Mouse (Mus musculus): ENCODE data around the gene Tnk1. TPM values are rescaled to one million over a fixed set of nuclear protein-coding genes. Genes with fewer than 3 reads are reported as not detected.

The Tnk1 gene
- polyA plus RNA-seq, 1 experiment from 2014 or later: 1.4 TPM

- ATAC-seq (ENCODE audit: low FRiP score): no peak
- peaks cover 12% of the 10 kb centered on the region; the same call in 1 of the 2 replicates for H3K27me3 ChIP-seq
- 1% methylated on average over 9 of the region's 9 CpGs for WGBS
- H3K9me3 ChIP-seq (replicated peaks): no peaks in the 10 kb centered on the region
- H3K9ac ChIP-seq: peak overlapping the region; percentile 98
- peaks cover 46% of the 10 kb centered on the region for H3K4me1 ChIP-seq
- peak overlapping the region; percentile 97 for H3K27ac ChIP-seq
- peaks cover 33% of the 10 kb centered on the region for H3K36me3 ChIP-seq
- H3K4me2 ChIP-seq (replicated peaks): peak overlapping the region; percentile 97
- peak overlapping the region; percentile 88 for H3K4me3 ChIP-seq
Observed at GRCm38 (mm10) chr11:69835326-69835965, 23.1 kb downstream of the Tnk1 start.

DNA sequence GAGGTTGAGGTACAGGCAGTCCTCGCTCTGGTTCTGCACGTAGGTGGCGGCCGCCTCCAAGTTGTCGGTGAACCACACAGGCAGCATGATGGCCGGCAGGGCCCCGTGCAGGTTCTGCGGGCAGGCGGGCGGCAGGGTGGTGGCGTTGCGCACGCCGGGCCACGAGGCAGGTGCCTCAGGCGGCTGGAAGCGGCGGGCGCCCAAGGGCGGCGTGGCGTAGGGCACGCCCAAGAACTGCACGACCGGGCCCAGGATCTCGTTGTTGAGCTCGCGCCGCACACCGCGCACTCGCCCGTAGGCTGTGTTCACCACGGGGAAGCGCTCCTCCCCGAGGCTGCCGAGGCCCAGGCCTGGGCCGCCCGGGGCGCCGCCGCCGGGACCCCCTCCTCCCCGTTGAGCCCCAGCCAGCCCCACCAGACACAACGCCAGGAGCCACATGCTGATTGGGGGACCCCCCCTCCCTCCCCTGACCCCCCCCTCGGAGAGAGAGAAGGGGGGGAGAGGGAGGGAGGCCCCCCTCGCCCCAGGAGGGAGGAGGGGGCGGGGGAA lies 24.5 kb downstream of the Tnk1 start:
- peaks cover 36% of the 10 kb centered on the region for H3K36me3 ChIP-seq
- no peaks in the 10 kb centered on the region for H3K9me3 ChIP-seq (replicated peaks)
- H3K9ac ChIP-seq: peak overlapping the region; percentile 98
- no peak for ATAC-seq (ENCODE audit: low FRiP score)
- peaks cover 12% of the 10 kb centered on the region; the same call in 1 of the 2 replicates for H3K27me3 ChIP-seq
- peak overlapping the region; percentile 88 for H3K4me3 ChIP-seq
- 7% methylated on average over 48 of the region's 48 CpGs for WGBS
- H3K4me2 ChIP-seq (replicated peaks): peak overlapping the region; percentile 97
- H3K27ac ChIP-seq: peak overlapping the region; percentile 44
- H3K4me1 ChIP-seq: peaks cover 48% of the 10 kb centered on the region

GRCm38 (mm10) chr11:69833554-69833953 lies 25.0 kb downstream of the Tnk1 start:
- no peaks in the 10 kb centered on the region for H3K9me3 ChIP-seq (replicated peaks)
- peak overlapping the region; percentile 98 for H3K9ac ChIP-seq
- H3K27me3 ChIP-seq: peaks cover 12% of the 10 kb centered on the region; the same call in 1 of the 2 replicates
- ATAC-seq (ENCODE audit: low FRiP score): no peak
- peak overlapping the region; percentile 88 for H3K4me3 ChIP-seq
- H3K4me2 ChIP-seq (replicated peaks): peak overlapping the region; percentile 97
- peaks cover 38% of the 10 kb centered on the region for H3K36me3 ChIP-seq
- H3K27ac ChIP-seq: no peak overlapping the region
- H3K4me1 ChIP-seq: peaks cover 49% of the 10 kb centered on the region
- WGBS: 68% methylated on average over 8 of the region's 8 CpGs

- H3K36me3 ChIP-seq: peaks cover 84% of the 10 kb centered on the region
- H3K27me3 ChIP-seq: 0 out of 2 replicates have a peak, but pooled peaks cover 9% of the 10 kb centered on the region
- H3K9me3 ChIP-seq (replicated peaks): no peaks in the 10 kb centered on the region
- H3K4me1 ChIP-seq: peaks cover 22% of the 10 kb centered on the region
- WGBS: 62% methylated on average over 5 of the region's 5 CpGs
- H3K9ac ChIP-seq: no peak overlapping the region
- no peak overlapping the region for H3K27ac ChIP-seq
- no peak overlapping the region for H3K4me3 ChIP-seq
- no peak overlapping the region for H3K4me2 ChIP-seq (replicated peaks)
- ATAC-seq (ENCODE audit: low FRiP score): no peak
Observed at GRCm38 (mm10) chr11:69828832-69829231, 29.7 kb downstream of the Tnk1 start.

- no peaks in the 10 kb centered on the region for H3K9me3 ChIP-seq (replicated peaks)
- 77% methylated on average over 2 of the region's 2 CpGs for WGBS
- peaks cover 46% of the 10 kb centered on the region for H3K36me3 ChIP-seq
- H3K4me3 ChIP-seq: no peak overlapping the region
- no peaks in the 10 kb centered on the region for H3K4me1 ChIP-seq
- no peaks in the 10 kb centered on the region for H3K27me3 ChIP-seq
- no peak for ATAC-seq (ENCODE audit: low FRiP score)
- H3K27ac ChIP-seq: 0 out of 2 replicates have a peak overlapping the region, but pooled peaks have one; percentile 7
- no peak overlapping the region for H3K4me2 ChIP-seq (replicated peaks)
- no peak overlapping the region for H3K9ac ChIP-seq
Observed at GRCm38 (mm10) chr11:69823456-69823855, 35.1 kb downstream of the Tnk1 start.

GRCm38 (mm10) chr11:69822080-69822479 lies 36.5 kb downstream of the Tnk1 start, which contains the start of gene Spem1:
Gene Spem1 (minus strand): TSS chr11:69822180.
- Histone ChIP-seq H3K36me3 (peaks cover 33% of the 10 kb centered on the region), H3K9ac (no peak within 1 kb of the TSS), H3K9me3 (replicated peaks) (0 out of 2 replicates have a peak, but pooled peaks cover 6% of the 10 kb centered on the region), H3K4me3 (no peak within 1 kb of the TSS), H3K27ac (no peak within 1 kb of the TSS), H3K27me3 (no peaks in the 10 kb centered on the region), H3K4me1 (no peaks in the 10 kb centered on the region), H3K4me2 (replicated peaks) (no peak within 1 kb of the TSS)
- WGBS: 83% methylated on average over 3 of the region's 3 CpGs
- ATAC-seq (ENCODE audit: low FRiP score): no peak

DNA sequence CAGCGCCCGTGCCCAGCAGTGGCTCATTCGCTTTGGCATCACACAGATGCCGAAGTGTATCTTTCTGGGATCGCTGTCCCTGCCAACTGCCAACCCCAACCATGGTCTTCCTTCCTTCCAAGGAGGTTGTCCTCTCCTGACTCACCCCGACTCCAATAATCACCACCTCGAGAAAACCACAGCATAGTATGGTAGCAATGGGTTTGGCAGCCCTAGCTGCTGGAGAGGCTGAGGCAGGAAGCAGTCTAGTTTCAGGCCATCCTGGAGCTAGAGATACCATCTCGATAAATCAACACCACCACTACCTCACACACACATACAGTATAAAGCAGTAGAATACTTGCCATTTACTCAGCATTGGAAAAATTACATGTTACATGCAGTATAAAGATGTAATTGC lies 39.7 kb downstream of the Tnk1 start:
- Histone ChIP-seq H3K4me2 (replicated peaks) (no peak overlapping the region), H3K9ac (no peak overlapping the region), H3K9me3 (replicated peaks) (0 out of 2 replicates have a peak, but pooled peaks cover 10% of the 10 kb centered on the region), H3K4me1 (no peaks in the 10 kb centered on the region), H3K27ac (no peak overlapping the region), H3K36me3 (peaks cover under 1% of the 10 kb centered on the region; the same call in 1 of the 2 replicates), H3K4me3 (no peak overlapping the region), H3K27me3 (no peaks in the 10 kb centered on the region)
- ATAC-seq (ENCODE audit: low FRiP score): no peak
- 90% methylated on average over 8 of the region's 8 CpGs for WGBS

GRCm38 (mm10) chr11:69818365-69818764 lies 40.2 kb downstream of the Tnk1 start, which contains the start of gene Spem2:
Gene Spem2 (minus strand): TSS chr11:69818465.
- WGBS: 71% methylated on average over 2 of the region's 2 CpGs
- Histone ChIP-seq H3K27me3 (no peaks in the 10 kb centered on the region), H3K4me2 (replicated peaks) (no peak within 1 kb of the TSS), H3K4me3 (no peak within 1 kb of the TSS), H3K36me3 (no peaks in the 10 kb centered on the region), H3K27ac (no peak within 1 kb of the TSS), H3K9ac (no peak within 1 kb of the TSS), H3K4me1 (no peaks in the 10 kb centered on the region), H3K9me3 (replicated peaks) (0 out of 2 replicates have a peak, but pooled peaks cover 10% of the 10 kb centered on the region)
- ATAC-seq (ENCODE audit: low FRiP score): no peak

DNA sequence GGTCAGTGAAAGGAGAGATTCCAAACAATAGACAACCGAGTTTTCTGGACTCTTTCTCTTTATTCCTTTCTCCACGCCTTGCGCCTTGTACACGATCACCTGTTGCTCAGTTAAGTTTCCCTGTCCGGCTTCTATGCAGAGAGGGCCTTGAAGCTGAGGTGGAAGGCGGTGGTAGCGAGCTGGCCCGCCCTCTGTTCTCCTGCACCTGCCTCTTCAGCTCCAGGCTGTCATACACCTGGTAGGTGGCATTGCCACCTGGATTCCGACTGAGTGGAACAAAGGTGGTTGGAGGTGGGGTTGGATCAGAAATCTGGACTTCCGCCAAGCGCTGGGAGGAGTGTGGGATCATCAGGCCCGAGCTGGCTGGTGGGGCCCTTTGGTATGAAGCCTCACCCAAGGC lies 42.0 kb downstream of the Tnk1 start:
- H3K4me3 ChIP-seq: no peak overlapping the region
- H3K4me1 ChIP-seq: no peaks in the 10 kb centered on the region
- WGBS: 95% methylated on average over 12 of the region's 12 CpGs
- H3K4me2 ChIP-seq (replicated peaks): no peak overlapping the region
- H3K36me3 ChIP-seq: no peaks in the 10 kb centered on the region
- no peaks in the 10 kb centered on the region for H3K27me3 ChIP-seq
- H3K27ac ChIP-seq: no peak overlapping the region
- no peak overlapping the region for H3K9ac ChIP-seq
- 0 out of 2 replicates have a peak, but pooled peaks cover 10% of the 10 kb centered on the region for H3K9me3 ChIP-seq (replicated peaks)
- ATAC-seq (ENCODE audit: low FRiP score): no peak

DNA sequence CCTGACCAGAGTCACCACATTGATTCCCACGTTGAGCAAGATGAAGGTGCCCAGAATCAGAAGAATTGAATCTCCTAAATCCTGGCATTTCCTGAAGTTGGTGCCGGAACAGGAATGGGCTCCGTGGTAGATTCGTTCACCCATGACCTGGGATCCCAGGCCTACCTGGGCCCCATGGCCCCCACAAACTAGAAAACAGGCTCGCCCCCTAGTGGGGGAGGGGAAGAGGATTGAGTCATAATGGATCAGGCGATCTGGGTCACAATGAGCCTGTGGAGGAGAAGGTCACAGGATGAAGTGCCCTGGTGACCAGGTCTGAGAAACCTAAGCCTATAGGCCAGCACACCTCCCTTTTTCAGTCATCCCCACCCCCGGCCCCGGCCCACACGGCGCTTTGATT lies 43.4 kb downstream of the Tnk1 start, which contains the start of gene Gm39566:
Gene Gm39566, minus strand, starts transcription at position 144 of the 400 bp plus-strand sequence.
- Histone ChIP-seq H3K4me1 (no peaks in the 10 kb centered on the region), H3K9ac (no peak within 1 kb of the TSS), H3K4me2 (replicated peaks) (no peak within 1 kb of the TSS), H3K27ac (no peak within 1 kb of the TSS), H3K36me3 (no peaks in the 10 kb centered on the region), H3K4me3 (no peak within 1 kb of the TSS), H3K9me3 (replicated peaks) (0 out of 2 replicates have a peak, but pooled peaks cover 10% of the 10 kb centered on the region), H3K27me3 (no peaks in the 10 kb centered on the region)
- WGBS: 54% methylated on average over 10 of the region's 10 CpGs
- ATAC-seq (ENCODE audit: low FRiP score): no peak

DNA sequence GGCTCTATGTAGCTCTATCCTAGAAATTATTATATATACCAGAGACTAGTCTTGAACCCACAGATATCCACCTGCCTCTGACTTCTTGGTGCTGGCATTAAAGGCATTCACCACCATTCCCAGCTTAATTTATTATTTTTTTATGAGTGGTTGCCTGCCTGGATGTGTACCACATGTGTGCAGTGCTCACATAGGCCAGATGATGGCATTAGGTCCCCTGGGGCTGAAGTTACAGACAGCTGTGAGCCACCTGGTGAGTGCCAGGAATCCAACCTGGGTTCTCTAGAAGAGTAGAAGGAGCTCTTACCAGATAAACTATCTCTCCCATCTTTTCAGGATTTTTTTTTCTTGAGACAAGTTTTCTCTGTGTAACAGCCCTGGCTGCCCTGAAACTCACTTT lies 48.2 kb downstream of the Tnk1 start:
- ATAC-seq (ENCODE audit: low FRiP score): no peak
- no peaks in the 10 kb centered on the region for H3K4me1 ChIP-seq

DNA sequence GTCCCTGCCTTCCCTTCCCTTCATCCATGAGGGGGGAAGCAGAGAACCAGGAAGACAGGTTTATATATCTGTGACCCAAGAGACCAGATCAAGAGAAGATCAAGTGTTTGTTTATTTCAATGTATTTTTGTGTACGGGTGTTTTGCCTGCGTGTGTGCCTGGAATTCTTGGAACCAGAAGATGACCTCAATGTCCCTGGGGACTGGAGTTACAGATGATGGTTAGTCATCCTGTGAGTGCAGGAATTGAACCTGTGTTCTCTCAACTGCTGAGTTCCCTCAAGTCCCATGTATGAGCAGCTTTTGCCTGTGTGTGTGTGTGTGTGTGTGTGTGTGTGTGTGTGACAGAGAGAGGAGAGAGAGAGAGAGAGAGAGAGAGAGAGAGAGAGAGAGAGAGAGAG lies 50.9 kb downstream of the Tnk1 start:
- peaks cover 38% of the 10 kb centered on the region for H3K27me3 ChIP-seq
- H3K4me3 ChIP-seq: no peak overlapping the region
- H3K4me1 ChIP-seq: peaks cover 23% of the 10 kb centered on the region
- no peak overlapping the region for H3K27ac ChIP-seq
- no peak overlapping the region for H3K4me2 ChIP-seq (replicated peaks)
- WGBS: 85% methylated on average over 2 of the region's 2 CpGs
- ATAC-seq (ENCODE audit: low FRiP score): no peak
- H3K9ac ChIP-seq: no peak overlapping the region
- H3K9me3 ChIP-seq (replicated peaks): 0 out of 2 replicates have a peak, but pooled peaks cover 3% of the 10 kb centered on the region
- H3K36me3 ChIP-seq: no peaks in the 10 kb centered on the region

More for the DNA sequence above, 48.2 kb downstream of the Tnk1 start:
- Histone ChIP-seq H3K4me3 (no peak overlapping the region), H3K9ac (no peak overlapping the region), H3K27me3 (peaks cover 14% of the 10 kb centered on the region), H3K9me3 (replicated peaks) (0 out of 2 replicates have a peak, but pooled peaks cover 3% of the 10 kb centered on the region), H3K27ac (no peak overlapping the region), H3K36me3 (no peaks in the 10 kb centered on the region), H3K4me2 (replicated peaks) (no peak overlapping the region)
